Mouse (Mus musculus) ES-E14 (cell line): Measurements from ENCODE around the gene Ciz1. TPM values are rescaled to one million over a fixed set of nuclear protein-coding genes. Genes with fewer than 3 reads are reported as not detected.

Source experiments
- DNase-seq: peaks from one replicate; pipeline ENCODE4 v3.0.0-alpha.2; 2013; ENCODE audit warnings: low read depth, low spot score
- H3K27ac ChIP-seq: 2 replicates; pipeline ENCODE4 v1.5.1; 2012; ENCODE audit warnings: low read depth, mild to moderate bottlenecking, low read length, moderate library complexity, mixed read lengths; ENCODE audit not compliant: poor library complexity, insufficient read depth, severe bottlenecking
- H3K36me3 ChIP-seq: 2 replicates; pipeline ENCODE4 v1.6.1; 2012; ENCODE audit warnings: mild to moderate bottlenecking, low read length, moderate library complexity, mixed read lengths; ENCODE audit not compliant: control insufficient read depth, poor library complexity, insufficient read depth, severe bottlenecking
- H3K4me1 ChIP-seq, 2 experiments: fragments of 150-350 bp in 1 of 2; sonication (generic) in 1 of 2; 2 replicates each; pipeline ENCODE4 v1.6.1; 2012; ENCODE audit warnings: low read length in 2 of 2, mild to moderate bottlenecking in 1 of 2, mixed read lengths in 1 of 2; ENCODE audit not compliant: control insufficient read depth in 2 of 2, insufficient read depth in 2 of 2, poor library complexity in 1 of 2
- H3K4me3 ChIP-seq, 2 experiments: fragments of 150-350 bp in 1 of 2; sonication (generic) in 1 of 2; 2 replicates each; pipeline ENCODE4 v1.5.1; 2012; ENCODE audit warnings: low read length in 2 of 2, low read depth in 1 of 2, mild to moderate bottlenecking in 1 of 2, mixed read lengths in 1 of 2; ENCODE audit not compliant: insufficient read depth in 1 of 2, poor library complexity in 1 of 2, severe bottlenecking in 1 of 2
- H3K9ac ChIP-seq: 2 replicates; pipeline ENCODE4 v1.6.1; 2012; ENCODE audit warnings: low read depth, mild to moderate bottlenecking, low read length, mixed read lengths; ENCODE audit not compliant: poor library complexity, insufficient read depth, severe bottlenecking
- H3K9me3 ChIP-seq: fragments of 150-350 bp; sonication (generic); 2 replicates; pipeline ENCODE4 v1.6.1; 2012; ENCODE audit warnings: low read depth, mild to moderate bottlenecking, low read length; ENCODE audit not compliant: control insufficient read depth, insufficient read depth
- CHD2 ChIP-seq: IDR thresholded peaks from 2 replicates; pipeline ENCODE4 v1.6.1; 2014; ENCODE audit warnings: mild to moderate bottlenecking, low read depth, low read length, inconsistent platforms
- HCFC1 ChIP-seq: IDR thresholded peaks from 2 replicates; pipeline ENCODE4 v1.6.1; 2012; ENCODE audit warnings: low read length, inconsistent platforms, borderline replicate concordance; ENCODE audit not compliant: insufficient read depth
- MAFK ChIP-seq: IDR thresholded peaks from 2 replicates; pipeline ENCODE4 v1.6.1; 2014; ENCODE audit warnings: mild to moderate bottlenecking, low read depth, low read length, inconsistent platforms; ENCODE audit not compliant: insufficient read depth
- ZC3H11A ChIP-seq: IDR thresholded peaks from 2 replicates; pipeline ENCODE4 v1.6.1; 2012; ENCODE audit warnings: low read depth, mild to moderate bottlenecking, inconsistent platforms, low read length, borderline replicate concordance
- ZNF384 ChIP-seq: IDR thresholded peaks from 2 replicates; pipeline ENCODE4 v1.6.1; 2012; ENCODE audit warnings: low read depth, low read length, inconsistent platforms
- in situ Hi-C, 2 experiments: fragments of 600-800 bp; cut with MboI; formaldehyde crosslinking; loops; one replicate each; pipeline ENCODE4 v1.15.1; 2025; ENCODE audit warnings: low sequenced_read_pairs in 2 of 2, inconsistent platforms in 1 of 2; ENCODE audit not compliant: unreplicated experiment in 2 of 2
- total RNA-seq: library from RNA; depleted of rRNA; stranded (reverse); fragments of 300-350 nt; gene quantifications from 2 replicates; pipeline ENCODE4 v1.2.3, GENCODE M21; 2012

Ciz1 gene
- total RNA-seq, 1 experiment: 13.6 TPM

GRCm38 (mm10) chr2:32394973-32395372 lies 42.8 kb downstream of the Ciz1 start:
- Histone ChIP-seq H3K4me3 (peak overlapping the region; percentile 78 to 85), H3K9ac (peak overlapping the region; percentile 78; the same call in 1 of the 2 replicates), H3K36me3 (no peaks in the 10 kb centered on the region), H3K4me1 (peaks cover 0 to 15% of the 10 kb centered on the region in 2 experiments; a peak in 2 of 4 replicates), H3K9me3 (no peaks in the 10 kb centered on the region), H3K27ac (no peak overlapping the region)
- DNase-seq: peak; percentile 13
- TF ChIP-seq ZC3H11A (no peak), CHD2 (no peak), HCFC1 (no peak), MAFK (no peak), ZNF384 (no peak)
- in situ Hi-C loops: no loop called here

- peak; percentile 91 for DNase-seq
- peaks cover 0 to 16% of the 10 kb centered on the region in 2 experiments; a peak in 2 of 4 replicates for H3K4me1 ChIP-seq
- H3K9me3 ChIP-seq: no peaks in the 10 kb centered on the region
- H3K9ac ChIP-seq: peak within 1 kb of the TSS; percentile 80
- no peak for TF ChIP-seq CHD2
- no peak for TF ChIP-seq ZNF384
- no peak for TF ChIP-seq ZC3H11A
- TF ChIP-seq MAFK: no peak
- TF ChIP-seq HCFC1: no peak; the same call in 1 of the 2 replicates
- H3K36me3 ChIP-seq: no peaks in the 10 kb centered on the region; the same call in 1 of the 2 replicates
- in situ Hi-C loops: no loop called here
- peak within 1 kb of the TSS; percentile 52; the same call in 1 of the 2 replicates for H3K27ac ChIP-seq
- peak within 1 kb of the TSS; percentile 78 to 85 for H3K4me3 ChIP-seq
Observed at GRCm38 (mm10) chr2:32395484-32395945, 43.4 kb downstream of the Ciz1 start, which contains the start of gene Ptges2. TSS of gene Ptges2 (plus strand) at chr2:32395896.

- in situ Hi-C loops: no loop called here
- peak overlapping the region; percentile 80 for H3K9ac ChIP-seq
- H3K27ac ChIP-seq: no peak overlapping the region; the same call in 1 of the 2 replicates
- H3K4me3 ChIP-seq: peak overlapping the region; percentile 78 to 85
- H3K9me3 ChIP-seq: no peaks in the 10 kb centered on the region
- no peak for TF ChIP-seq ZC3H11A
- peak; percentile 40; the same call in 1 of the 2 replicates for TF ChIP-seq HCFC1
- H3K4me1 ChIP-seq: peaks cover 0 to 19% of the 10 kb centered on the region in 2 experiments; a peak in 1 of 4 replicates
- peak; percentile 93 for DNase-seq
- peaks cover 4% of the 10 kb centered on the region; the same call in 1 of the 2 replicates for H3K36me3 ChIP-seq
Observed at GRCm38 (mm10) chr2:32395946-32396621, 44.0 kb downstream of the Ciz1 start.

- no peak for TF ChIP-seq CHD2
- TF ChIP-seq ZNF384: no peak
- TF ChIP-seq ZC3H11A: no peak
- TF ChIP-seq MAFK: no peak
- no peak for TF ChIP-seq HCFC1
- no peaks in the 10 kb centered on the region for H3K9me3 ChIP-seq
- H3K27ac ChIP-seq: no peak overlapping the region
- H3K9ac ChIP-seq: peak overlapping the region; percentile 80
- H3K36me3 ChIP-seq: peaks cover 9% of the 10 kb centered on the region
- peaks cover 0 to 19% of the 10 kb centered on the region in 2 experiments; a peak in 1 of 4 replicates for H3K4me1 ChIP-seq
- H3K4me3 ChIP-seq: peak overlapping the region; percentile 78 to 85
- DNase-seq: no peak
- in situ Hi-C loops: no loop called here
Observed at GRCm38 (mm10) chr2:32396695-32397094, 44.6 kb downstream of the Ciz1 start.
